Mouse (Mus musculus) layer of hippocampus, adult 6 months (tissue): ENCODE data around the gene Agxt2. TPM values are rescaled to one million over a fixed set of nuclear protein-coding genes. Genes with fewer than 3 reads are reported as not detected.

ENCODE experiments used
- long read RNA-seq, 2 experiments: library from polyadenylated mRNA; unstranded; transcript quantifications; one replicate each; pipeline ENCODE4 v2.0.0; 2019 to 2020
- polyA plus RNA-seq: library from polyadenylated mRNA; unstranded; fragments of <200 nt; fragmentation: Nextera tagmentation; gene quantifications from 2 replicates; pipeline ENCODE4 v1.2.3, GENCODE M21; 2021

Agxt2 gene
- not detected in 2 replicates for polyA plus RNA-seq
- long read RNA-seq, experiment 1, result 0 reads
- long read RNA-seq, experiment 2, result 0 reads

GRCm38 (mm10) chr15:10358039-10358948 lies at the start of gene Agxt2:
Gene Agxt2, plus strand, starts transcription at chr15:10358532.

GRCm38 (mm10) chr15:10325080-10325479 lies 33.3 kb upstream of the Agxt2 start, which contains the start of gene Gm21973:
Gene Gm21973, plus strand, starts transcription at chr15:10325380.

Other genes with a start within 250 kb of the Agxt2 start
- gene Prlr, start 181.3 kb upstream of the Agxt2 start, polyA plus RNA-seq, result 1.6 and 35.0 TPM in 2 replicates
- gene Gm21973, start 33.2 kb upstream of the Agxt2 start, polyA plus RNA-seq, result not detected in 2 replicates
- gene Dnajc21, start 112.0 kb downstream of the Agxt2 start, polyA plus RNA-seq, result 4.3 and 4.5 TPM in 2 replicates
- gene Brix1, start 127.4 kb downstream of the Agxt2 start, polyA plus RNA-seq, result 23.5 and 24.0 TPM in 2 replicates
- gene Rad1, start 127.5 kb downstream of the Agxt2 start, polyA plus RNA-seq, result 9.9 and 10.0 TPM in 2 replicates
- gene Ttc23l, start 200.1 kb downstream of the Agxt2 start, polyA plus RNA-seq, result not detected in 2 replicates